Mouse (Mus musculus) kidney, embryonic 16.5 days (tissue): Measurements from ENCODE around the gene Haus8. TPM values are rescaled to one million over a fixed set of nuclear protein-coding genes. Genes with fewer than 3 reads are reported as not detected.

Source experiments
- polyA plus RNA-seq: library from polyadenylated mRNA; unstranded; fragments of >200 nt; fragmentation: Nextera tagmentation; extraction: Ambion mirVana; gene quantifications from 2 replicates; pipeline ENCODE4 v1.2.1, GENCODE M21; 2015

Gene Haus8
- polyA plus RNA-seq, 1 experiment from 2014 or later = 62.1 TPM

Other genes starting within 250 kb of the Haus8 start
- 21.2 and 23.6 TPM in 2 replicates for gene Myo9b, start 220 bp downstream of the Haus8 start, polyA plus RNA-seq
- 109 and 111 TPM in 2 replicates for gene Use1, start 93.9 kb upstream of the Haus8 start, polyA plus RNA-seq
- 6.1 TPM in 2 replicates for gene Ocel1, start 98.4 kb upstream of the Haus8 start, polyA plus RNA-seq
- gene Nr2f6, start 109.0 kb upstream of the Haus8 start, polyA plus RNA-seq = 65.4 and 82.9 TPM in 2 replicates
- gene Ushbp1, start 122.9 kb upstream of the Haus8 start, polyA plus RNA-seq = 29.8 and 31.2 TPM in 2 replicates
- 116 and 120 TPM in 2 replicates for gene Babam1, start 123.9 kb upstream of the Haus8 start, polyA plus RNA-seq
- 47.4 and 58.3 TPM in 2 replicates for gene Ankle1, start 133.1 kb upstream of the Haus8 start, polyA plus RNA-seq
- gene Abhd8, start 190.7 kb upstream of the Haus8 start, polyA plus RNA-seq = 41.9 and 46.6 TPM in 2 replicates
- 170 and 178 TPM in 2 replicates for gene Mrpl34, start 192.0 kb upstream of the Haus8 start, polyA plus RNA-seq
- 110 and 115 TPM in 2 replicates for gene Dda1, start 196.3 kb upstream of the Haus8 start, polyA plus RNA-seq
- gene Ano8, start 213.0 kb upstream of the Haus8 start, polyA plus RNA-seq = 0.81 and 1.0 TPM in 2 replicates
- gene Gtpbp3, start 215.2 kb upstream of the Haus8 start, polyA plus RNA-seq = 22.2 and 22.5 TPM in 2 replicates
- 165 TPM in 2 replicates for gene Plvap, start 238.8 kb upstream of the Haus8 start, polyA plus RNA-seq